Mouse (Mus musculus): ENCODE measurements around the gene Nek7.

GRCm38 (mm10) chr1:138515362-138515761 lies 104.6 kb downstream of the Nek7 start:
- TF ChIP-seq POLR2A (IDR thresholded peaks at IDR 0.05; ENCODE audit: low read depth, low read length) = no peak
- TF ChIP-seq CTCF (IDR thresholded peaks at IDR 0.05; ENCODE audit: borderline replicate concordance, insufficient read depth, low read length) = no peak
